Mouse (Mus musculus) retina, embryonic 14.5 days (tissue): ENCODE measurements at regions not wholly inside any gene's neighbourhood (a gene's known extent, or its start where the extent isn't known, plus 50 kb on each side); places are given as distances from the start of the nearest gene placed in this dataset.
A peak's percentile ranks its signal among the peaks of the same experiment; 100 is the strongest.

Source experiments
- DNase-seq: peaks from one replicate; pipeline ENCODE4 v3.0.0-alpha.2; 2015; ENCODE audit warnings: low spot score

DNA sequence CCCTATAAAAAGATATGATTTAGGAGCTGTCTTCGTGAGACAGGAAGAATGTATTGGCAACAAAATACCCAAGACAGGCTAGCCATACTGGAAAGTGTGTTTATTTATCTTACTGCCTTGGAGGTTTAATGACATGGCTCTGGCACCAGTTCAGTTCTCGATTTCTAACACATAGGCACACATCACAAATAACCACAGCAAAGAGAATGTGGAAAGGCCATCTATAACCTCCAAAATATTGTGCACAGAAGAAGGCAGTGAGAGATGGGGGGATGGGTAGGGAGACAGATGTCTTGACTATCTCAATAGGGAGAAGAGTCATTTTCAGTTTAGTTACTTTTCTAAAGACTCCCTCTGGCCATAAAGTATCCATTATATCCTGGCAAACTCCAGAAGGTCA is 90.5 kb downstream of the Minar1 start:
- no peak for DNase-seq

DNA sequence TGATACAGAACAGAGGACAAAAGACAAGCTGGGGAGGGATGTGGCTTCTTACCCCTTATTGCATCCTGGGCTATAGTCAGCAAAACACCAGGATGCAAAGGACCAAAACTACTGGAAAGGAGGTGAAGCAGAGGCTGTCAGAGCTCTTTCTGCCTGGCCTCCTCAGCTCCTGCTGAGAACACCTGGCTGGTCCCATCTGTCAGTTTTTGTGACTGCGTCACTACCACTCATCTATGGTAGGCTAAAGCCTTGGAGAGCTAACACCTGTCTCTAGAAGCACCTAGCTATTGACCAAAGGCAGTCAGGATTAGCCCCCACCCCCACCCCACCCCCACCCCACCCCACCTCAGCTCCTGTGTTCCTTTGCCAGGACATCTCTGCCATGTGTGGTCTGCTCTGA is 98.8 kb downstream of the Minar1 start:
- DNase-seq = no peak

DNA sequence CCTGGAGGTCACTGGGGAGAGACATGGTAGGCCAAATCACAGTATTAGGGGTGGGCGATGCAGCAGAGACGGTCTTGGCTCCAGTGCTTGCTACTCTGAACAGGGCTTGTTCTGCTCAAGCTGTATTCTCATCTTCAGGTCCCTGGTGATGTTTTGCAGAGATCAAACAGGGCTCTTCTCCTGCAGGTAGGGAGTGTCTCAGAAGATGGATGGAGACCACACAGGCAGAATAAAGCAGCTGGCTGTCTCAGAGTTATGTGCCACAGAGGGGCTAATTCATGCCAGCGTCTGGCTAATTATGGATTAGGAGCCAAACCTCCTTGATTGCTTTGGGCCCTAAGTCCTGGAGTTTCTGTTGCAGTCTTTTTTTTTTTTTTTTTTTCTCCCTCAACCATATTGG is 99.2 kb downstream of the Minar1 start:
- peak; percentile 12 for DNase-seq

DNA sequence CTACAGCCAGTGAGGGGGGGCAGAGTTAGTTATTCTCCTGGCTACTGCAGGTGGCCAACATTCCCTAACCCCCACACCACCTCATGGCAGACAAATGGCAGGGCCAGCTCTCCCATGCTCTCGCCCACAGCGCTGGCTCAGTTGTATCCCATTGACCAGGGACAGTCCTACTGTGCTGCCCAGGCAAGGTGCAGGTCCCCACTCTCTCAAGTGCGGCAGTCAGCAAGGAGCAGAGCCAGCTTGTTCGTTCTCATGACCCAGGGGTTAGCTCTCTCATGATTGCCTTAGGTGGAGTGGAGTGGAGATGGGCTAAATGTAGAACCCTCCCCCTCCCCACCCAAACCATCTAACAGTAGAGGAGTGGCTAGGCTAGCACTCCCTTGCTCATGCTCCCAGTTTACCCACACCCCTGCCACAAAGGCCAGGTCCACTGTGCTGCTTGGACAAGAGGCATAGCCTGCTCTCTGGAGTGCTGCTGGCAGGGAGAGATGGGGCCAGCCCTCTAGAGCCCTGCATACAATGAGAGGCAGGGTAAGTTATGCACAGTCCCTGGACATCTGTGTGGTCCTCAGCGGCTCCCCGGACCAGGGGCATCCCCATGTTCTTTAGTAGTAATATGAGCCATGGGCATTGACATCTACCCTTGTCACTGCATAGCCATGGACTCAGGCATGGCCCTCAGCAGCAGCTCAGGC is 114.4 kb downstream of the Minar1 start:
- no peak for DNase-seq

DNA sequence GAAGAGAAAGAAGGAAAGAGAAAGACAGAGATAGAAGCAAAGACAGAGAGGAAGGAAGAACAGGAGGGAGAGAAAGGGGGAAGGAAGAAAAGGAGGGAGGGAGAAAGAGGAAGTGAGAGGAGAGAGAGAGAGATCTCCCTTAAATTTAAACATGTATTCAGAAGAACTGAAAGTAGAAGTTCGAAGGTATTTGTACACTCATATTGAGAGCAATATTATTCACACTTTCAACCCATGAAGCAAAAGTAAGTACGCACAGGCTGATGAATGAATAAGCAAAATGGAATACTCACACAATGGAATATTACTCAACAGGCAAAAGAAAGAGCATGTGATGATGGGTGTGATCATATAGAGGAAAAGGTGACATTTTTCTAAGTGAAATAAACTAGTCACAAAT is 120.8 kb downstream of the Minar1 start:
- no peak for DNase-seq

DNA sequence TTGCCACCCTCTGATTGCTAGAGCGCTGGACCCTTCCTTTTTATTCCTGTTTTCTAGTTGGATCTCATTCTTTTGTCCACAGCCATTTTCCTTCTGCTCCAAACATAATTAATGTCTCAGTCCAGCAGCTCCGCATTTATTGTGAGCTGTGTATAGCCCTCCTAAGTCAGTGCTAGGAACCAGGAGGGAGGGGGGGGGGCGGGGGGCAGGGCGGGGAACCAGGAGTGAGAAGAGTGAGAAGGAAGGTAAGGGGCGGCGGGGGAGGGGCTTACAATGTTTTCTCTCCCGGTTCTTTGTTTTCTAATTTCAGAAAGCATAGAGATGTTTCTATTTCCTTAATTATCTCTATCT is 125.6 kb downstream of the Minar1 start:
- no peak for DNase-seq

DNA sequence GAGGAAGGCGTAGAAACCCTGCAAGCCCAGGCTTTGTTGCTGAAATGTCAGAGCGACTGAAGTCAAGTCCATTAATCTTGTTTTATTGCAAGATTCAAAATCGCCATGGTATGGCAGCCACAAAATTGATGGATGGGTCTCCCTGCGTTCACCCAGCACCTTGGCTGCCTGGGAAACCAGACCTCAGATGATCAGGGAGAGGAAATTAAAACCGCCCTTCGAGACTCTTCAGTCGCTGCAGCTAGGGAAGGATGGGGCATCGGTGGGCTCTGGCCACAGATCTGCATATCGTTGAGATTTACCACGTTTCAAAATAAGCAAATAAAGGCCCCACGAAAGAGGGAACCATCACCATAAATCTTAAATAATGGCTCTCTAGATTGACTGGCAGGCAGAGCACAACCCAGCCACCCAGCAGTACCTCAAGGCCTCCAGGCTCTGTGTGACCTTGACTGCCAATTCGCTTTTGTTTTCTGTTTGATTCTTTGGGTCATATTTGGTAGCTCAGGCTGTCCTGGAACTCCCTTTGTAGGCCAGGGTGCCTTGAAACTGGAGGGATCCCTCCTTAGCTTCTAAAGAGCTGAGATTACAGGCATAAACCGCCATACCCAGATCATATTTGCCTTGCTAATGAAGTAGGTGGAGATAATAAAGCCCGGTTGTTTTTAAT is 126.1 kb downstream of the Minar1 start:
- no peak for DNase-seq

DNA sequence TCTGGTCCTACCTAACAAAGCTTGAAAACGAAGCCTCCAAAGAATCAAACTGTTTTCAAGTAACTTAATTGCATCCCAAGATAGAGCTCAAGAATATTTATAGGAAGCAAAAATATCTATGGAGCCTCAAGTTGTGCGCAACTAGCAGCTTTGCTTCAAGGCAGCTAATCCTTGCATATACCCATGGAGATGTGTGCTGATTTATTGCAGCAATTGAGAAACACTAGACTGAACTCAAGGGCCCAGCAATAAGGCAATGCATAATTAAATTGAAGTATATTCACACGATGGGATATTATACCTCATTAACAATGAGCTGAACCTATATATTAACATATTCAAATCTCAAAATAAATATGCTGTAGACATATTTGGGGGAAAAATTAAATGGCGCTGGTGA is 135.3 kb downstream of the Minar1 start:
- no peak for DNase-seq

DNA sequence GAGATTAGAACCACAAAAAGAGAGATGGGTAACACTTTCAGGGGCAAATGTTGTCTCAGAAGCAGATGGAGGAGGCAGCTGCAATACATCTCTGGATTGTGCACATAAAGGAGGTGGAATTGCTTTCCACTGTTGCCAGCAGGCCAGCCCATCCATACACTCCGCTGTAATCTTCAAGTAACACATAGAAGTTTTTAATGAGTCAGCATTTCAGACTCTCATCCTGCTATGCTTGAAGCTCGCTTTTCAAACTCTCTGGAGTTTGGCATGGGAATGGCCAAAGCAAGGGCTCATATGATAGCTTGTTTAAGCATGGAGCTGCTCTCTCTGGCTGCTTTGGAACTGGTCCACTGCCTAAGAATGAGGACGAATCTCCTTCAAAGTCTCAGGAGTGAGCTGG is 143.5 kb downstream of the Minar1 start:
- DNase-seq = no peak

DNA sequence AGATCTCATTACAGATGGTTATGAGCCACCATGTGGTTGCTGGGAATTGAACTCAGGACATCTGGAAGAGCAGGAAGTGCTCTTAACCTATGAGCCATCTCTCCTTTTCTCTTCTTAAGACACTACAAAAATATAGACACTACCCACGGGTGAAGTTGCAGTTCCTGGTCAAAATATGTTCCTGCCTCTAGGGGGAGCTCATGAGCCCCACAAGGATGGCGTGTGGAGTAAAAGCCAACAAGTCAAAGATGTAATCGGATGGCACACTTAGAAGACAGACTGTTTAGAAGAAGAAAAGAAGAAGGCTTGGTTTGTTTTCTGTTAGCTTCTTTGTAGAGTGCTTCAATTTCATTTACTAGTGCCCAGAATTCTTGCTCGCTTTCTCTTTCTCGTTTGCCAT is 161.7 kb downstream of the Minar1 start:
- peak; percentile 49 for DNase-seq

DNA sequence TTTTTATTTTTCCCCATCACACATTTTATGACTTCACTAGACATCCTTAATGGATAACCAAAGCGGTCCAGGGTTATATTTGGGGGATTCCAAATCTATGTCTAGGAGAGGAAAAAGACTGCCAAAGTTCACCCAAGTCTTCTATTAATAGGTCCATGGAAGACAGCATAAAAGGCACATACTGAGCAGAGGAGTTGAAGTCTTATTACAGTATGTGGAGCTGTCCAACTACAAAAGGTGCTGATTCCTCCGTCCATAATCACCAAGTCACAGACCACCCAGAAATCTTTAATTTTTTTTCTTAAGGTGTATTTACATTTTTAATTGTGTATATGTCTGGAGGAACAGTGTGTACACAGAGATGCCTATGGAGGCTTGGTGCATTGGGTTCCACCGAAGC is 166.3 kb downstream of the Minar1 start:
- no peak for DNase-seq

DNA sequence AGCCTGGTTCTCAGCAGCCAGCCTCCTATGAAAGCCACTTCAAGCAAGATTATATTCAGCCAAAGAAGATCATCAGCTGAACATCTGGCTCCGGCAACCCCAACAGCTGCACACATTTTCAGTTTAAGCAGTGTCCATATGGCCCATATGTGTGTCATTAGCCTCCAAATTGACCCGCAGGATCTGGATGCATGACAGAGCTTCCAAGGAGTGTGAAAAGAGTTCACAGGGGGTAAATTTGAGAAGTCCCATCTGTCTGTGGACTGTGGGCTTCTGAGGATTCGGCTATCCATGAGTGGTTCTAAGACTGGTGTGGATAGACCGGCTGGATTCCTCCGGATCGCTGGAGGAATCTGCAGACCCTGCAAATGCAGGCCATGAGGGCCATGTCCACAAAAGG is 173.3 kb downstream of the Minar1 start:
- peak; percentile 24 for DNase-seq
